Mouse (Mus musculus): ENCODE results near the gene Btbd18. TPM values are rescaled to one million over a fixed set of nuclear protein-coding genes. Genes with fewer than 3 reads are reported as not detected.

Btbd18 gene
- polyA plus RNA-seq, 1 experiment from 2014 or later: 0.07 TPM

DNA sequence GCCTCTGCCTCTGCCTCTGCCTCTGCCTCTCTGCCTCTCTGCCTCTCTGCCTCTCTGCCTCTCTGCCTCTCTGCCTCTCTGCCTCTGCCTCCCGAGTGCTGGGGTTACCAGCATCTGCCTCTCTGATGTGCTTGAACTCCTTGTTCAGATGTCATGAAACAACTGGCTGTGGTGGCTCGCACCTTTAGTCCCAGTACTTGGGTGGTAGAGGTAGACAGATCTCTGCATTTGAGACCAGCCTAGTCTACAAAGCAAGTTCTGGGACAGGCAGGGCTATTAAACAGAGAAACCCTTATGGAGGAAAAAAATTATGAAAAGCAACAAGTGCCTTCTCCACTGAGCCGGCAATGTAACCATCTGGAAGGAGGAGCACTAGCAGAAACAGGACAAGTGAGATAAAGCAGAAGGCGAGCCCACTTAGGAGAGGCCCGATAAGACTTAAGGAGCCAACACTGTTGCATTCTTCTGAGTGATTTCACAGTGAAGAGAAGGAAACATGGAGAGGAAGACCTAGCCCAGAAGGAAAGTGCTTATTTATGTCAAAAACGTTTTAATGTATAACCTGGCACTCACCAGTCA is 23.8 kb downstream of the Btbd18 start:
- 55% methylated on average over 6 of the region's 6 CpGs for WGBS
- H3K27ac ChIP-seq (ENCODE audit: low read length): no peak overlapping the region
- no peaks in the 10 kb centered on the region for H3K27me3 ChIP-seq (replicated peaks; ENCODE audit: control insufficient read depth, insufficient read depth, low read length)
- no peak overlapping the region for H3K9ac ChIP-seq (ENCODE audit: low read depth, low read length)
- H3K36me3 ChIP-seq (ENCODE audit: control insufficient read depth, insufficient read depth, low read length): no peaks in the 10 kb centered on the region
- no peak overlapping the region for H3K4me2 ChIP-seq (ENCODE audit: low read depth, low read length)
- no peak for ATAC-seq
- no peak overlapping the region for H3K4me3 ChIP-seq (ENCODE audit: low read length)
- H3K9me3 ChIP-seq (ENCODE audit: control insufficient read depth, low read length): no peaks in the 10 kb centered on the region; the same call in 1 of the 2 replicates
- peaks cover 10% of the 10 kb centered on the region for H3K4me1 ChIP-seq (ENCODE audit: control insufficient read depth, insufficient read depth, low read length)

- 69% methylated on average over 2 of the region's 2 CpGs for WGBS
- no peaks in the 10 kb centered on the region for H3K27me3 ChIP-seq (replicated peaks; ENCODE audit: control insufficient read depth, insufficient read depth, low read length)
Measured at GRCm38 (mm10) chr2:84688080-84688844, 29.4 kb downstream of the Btbd18 start.

GRCm38 (mm10) chr2:84690050-84690449 is 31.2 kb downstream of the Btbd18 start:
- Histone ChIP-seq H3K4me3 (ENCODE audit: low read length) (no peak overlapping the region), H3K4me2 (ENCODE audit: low read depth, low read length) (no peak overlapping the region), H3K36me3 (ENCODE audit: control insufficient read depth, insufficient read depth, low read length) (peaks cover 28% of the 10 kb centered on the region), H3K27me3 (replicated peaks; ENCODE audit: control insufficient read depth, insufficient read depth, low read length) (no peaks in the 10 kb centered on the region), H3K9me3 (ENCODE audit: control insufficient read depth, low read length) (no peaks in the 10 kb centered on the region), H3K4me1 (ENCODE audit: control insufficient read depth, insufficient read depth, low read length) (no peaks in the 10 kb centered on the region), H3K9ac (ENCODE audit: low read depth, low read length) (no peak overlapping the region), H3K27ac (ENCODE audit: low read length) (no peak overlapping the region)
- ATAC-seq: no peak
- 88% methylated on average over 12 of the region's 12 CpGs for WGBS

More at GRCm38 (mm10) chr2:84688080-84688844, 29.4 kb downstream of the Btbd18 start:
- no peak overlapping the region for H3K27ac ChIP-seq (ENCODE audit: low read length)
- no peak overlapping the region for H3K4me3 ChIP-seq (ENCODE audit: low read length)
- no peak overlapping the region for H3K9ac ChIP-seq (ENCODE audit: low read depth, low read length)
- H3K4me2 ChIP-seq (ENCODE audit: low read depth, low read length): no peak overlapping the region
- no peak for ATAC-seq
- peaks cover 21% of the 10 kb centered on the region for H3K36me3 ChIP-seq (ENCODE audit: control insufficient read depth, insufficient read depth, low read length)
- H3K9me3 ChIP-seq (ENCODE audit: control insufficient read depth, low read length): no peaks in the 10 kb centered on the region; the same call in 1 of the 2 replicates
- H3K4me1 ChIP-seq (ENCODE audit: control insufficient read depth, insufficient read depth, low read length): no peaks in the 10 kb centered on the region

DNA sequence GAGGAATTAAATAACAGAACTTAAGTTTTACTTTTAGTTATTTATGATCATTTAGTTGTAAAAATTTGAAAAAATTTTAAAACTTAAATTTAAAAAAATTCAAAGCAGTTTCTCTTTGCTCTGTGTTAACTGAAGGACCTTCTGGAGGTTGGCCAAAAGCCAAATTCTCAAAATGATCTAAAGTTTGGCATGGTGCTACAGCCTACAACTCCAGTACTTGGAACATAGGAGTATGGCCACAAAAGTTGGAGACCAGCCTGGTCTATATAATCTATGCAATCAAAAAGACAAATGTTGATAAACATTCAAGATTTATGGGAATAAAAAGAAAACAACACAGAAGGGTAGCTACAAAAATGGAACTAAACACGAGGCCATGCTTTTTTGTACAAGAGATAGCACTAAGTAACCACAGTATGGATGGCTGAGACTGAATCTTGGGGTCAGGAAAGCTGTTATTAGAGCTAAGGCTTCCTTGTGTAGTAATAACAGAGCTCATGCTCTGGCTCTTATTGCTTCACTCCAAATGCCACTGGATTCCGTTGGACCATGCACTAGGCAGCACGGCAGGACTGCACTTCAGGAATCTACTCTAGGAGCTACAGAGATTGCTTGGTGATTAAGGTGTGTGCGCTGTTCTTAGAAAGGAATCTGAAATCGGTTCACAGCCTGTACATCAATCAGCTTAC is 36.3 kb downstream of the Btbd18 start:
- WGBS: 75% methylated on average over 5 of the region's 5 CpGs
- no peak overlapping the region for H3K27ac ChIP-seq (ENCODE audit: low read length)
- H3K27me3 ChIP-seq (replicated peaks; ENCODE audit: control insufficient read depth, insufficient read depth, low read length): no peaks in the 10 kb centered on the region
- H3K9ac ChIP-seq (ENCODE audit: low read depth, low read length): no peak overlapping the region
- no peak for ATAC-seq
- H3K9me3 ChIP-seq (ENCODE audit: control insufficient read depth, low read length): no peaks in the 10 kb centered on the region
- H3K4me1 ChIP-seq (ENCODE audit: control insufficient read depth, insufficient read depth, low read length): no peaks in the 10 kb centered on the region
- no peak overlapping the region for H3K4me2 ChIP-seq (ENCODE audit: low read depth, low read length)
- H3K4me3 ChIP-seq (ENCODE audit: low read length): no peak overlapping the region
- H3K36me3 ChIP-seq (ENCODE audit: control insufficient read depth, insufficient read depth, low read length): peaks cover 13% of the 10 kb centered on the region

DNA sequence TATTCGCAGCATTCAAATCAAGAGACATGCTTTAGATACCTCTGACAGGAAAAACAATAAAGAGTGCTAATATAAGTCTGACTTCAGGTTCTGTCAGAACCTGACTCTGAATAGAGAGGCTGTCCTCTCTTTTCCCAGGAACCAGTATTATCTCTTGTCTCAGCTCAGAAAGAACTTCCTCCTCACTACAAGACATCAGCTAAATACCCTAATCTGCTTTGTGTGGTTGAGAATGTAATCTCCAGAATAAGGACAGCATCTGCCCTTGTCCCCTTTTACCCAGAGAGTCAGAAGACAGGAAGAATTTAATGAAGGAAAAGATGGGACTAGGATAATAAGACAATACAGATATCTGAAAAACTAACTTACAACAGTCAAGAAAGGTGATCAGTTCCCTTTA is 44.6 kb downstream of the Btbd18 start:
- H3K9me3 ChIP-seq (ENCODE audit: control insufficient read depth, low read length): no peaks in the 10 kb centered on the region
- H3K27ac ChIP-seq (ENCODE audit: low read length): no peak overlapping the region
- H3K27me3 ChIP-seq (replicated peaks; ENCODE audit: control insufficient read depth, insufficient read depth, low read length): no peaks in the 10 kb centered on the region
- no peak for ATAC-seq
- H3K36me3 ChIP-seq (ENCODE audit: control insufficient read depth, insufficient read depth, low read length): no peaks in the 10 kb centered on the region; the same call in 1 of the 2 replicates
- no peak overlapping the region for H3K4me2 ChIP-seq (ENCODE audit: low read depth, low read length)
- H3K4me1 ChIP-seq (ENCODE audit: control insufficient read depth, insufficient read depth, low read length): no peaks in the 10 kb centered on the region
- WGBS: 95% methylated on average over 1 of the region's 1 CpGs
- no peak overlapping the region for H3K4me3 ChIP-seq (ENCODE audit: low read length)
- no peak overlapping the region for H3K9ac ChIP-seq (ENCODE audit: low read depth, low read length)

GRCm38 (mm10) chr2:84704329-84704728 is 45.5 kb downstream of the Btbd18 start:
- 74% methylated on average over 5 of the region's 5 CpGs for whole genome bisulfite sequencing
- no peak overlapping the region for H3K9ac ChIP-seq (ENCODE audit: low read depth, low read length)
- ATAC-seq: peak; percentile 63
- H3K27ac ChIP-seq (ENCODE audit: low read length): no peak overlapping the region
- no peaks in the 10 kb centered on the region for H3K9me3 ChIP-seq (ENCODE audit: control insufficient read depth, low read length)
- no peaks in the 10 kb centered on the region for H3K27me3 ChIP-seq (replicated peaks; ENCODE audit: control insufficient read depth, insufficient read depth, low read length)
- H3K4me3 ChIP-seq (ENCODE audit: low read length): no peak overlapping the region
- no peaks in the 10 kb centered on the region for H3K4me1 ChIP-seq (ENCODE audit: control insufficient read depth, insufficient read depth, low read length)
- no peak overlapping the region for H3K4me2 ChIP-seq (ENCODE audit: low read depth, low read length)
- no peaks in the 10 kb centered on the region for H3K36me3 ChIP-seq (ENCODE audit: control insufficient read depth, insufficient read depth, low read length)

- H3K4me1 ChIP-seq (ENCODE audit: control insufficient read depth, insufficient read depth, low read length): no peaks in the 10 kb centered on the region
- no peak overlapping the region for H3K9ac ChIP-seq (ENCODE audit: low read depth, low read length)
- H3K4me3 ChIP-seq (ENCODE audit: low read length): no peak overlapping the region
- WGBS: 83% methylated on average over 1 of the region's 1 CpGs
- H3K4me2 ChIP-seq (ENCODE audit: low read depth, low read length): no peak overlapping the region
- H3K27ac ChIP-seq (ENCODE audit: low read length): no peak overlapping the region
- no peaks in the 10 kb centered on the region for H3K27me3 ChIP-seq (replicated peaks; ENCODE audit: control insufficient read depth, insufficient read depth, low read length)
- H3K9me3 ChIP-seq (ENCODE audit: control insufficient read depth, low read length): no peaks in the 10 kb centered on the region
- H3K36me3 ChIP-seq (ENCODE audit: control insufficient read depth, insufficient read depth, low read length): no peaks in the 10 kb centered on the region
- peak; percentile 54 for ATAC-seq
Measured at GRCm38 (mm10) chr2:84705295-84705694, 46.4 kb downstream of the Btbd18 start.

GRCm38 (mm10) chr2:84707523-84707922 is 48.6 kb downstream of the Btbd18 start:
- H3K4me1 ChIP-seq (ENCODE audit: control insufficient read depth, insufficient read depth, low read length): no peaks in the 10 kb centered on the region
- no peak overlapping the region for H3K4me2 ChIP-seq (ENCODE audit: low read depth, low read length)
- H3K4me3 ChIP-seq (ENCODE audit: low read length): no peak overlapping the region
- H3K36me3 ChIP-seq (ENCODE audit: control insufficient read depth, insufficient read depth, low read length): no peaks in the 10 kb centered on the region; the same call in 1 of the 2 replicates
- no peaks in the 10 kb centered on the region for H3K27me3 ChIP-seq (replicated peaks; ENCODE audit: control insufficient read depth, insufficient read depth, low read length)
- H3K9ac ChIP-seq (ENCODE audit: low read depth, low read length): no peak overlapping the region
- ATAC-seq: no peak
- no peak overlapping the region for H3K27ac ChIP-seq (ENCODE audit: low read length)
- 62% methylated on average over 1 of the region's 1 CpGs for WGBS
- no peaks in the 10 kb centered on the region for H3K9me3 ChIP-seq (ENCODE audit: control insufficient read depth, low read length)

DNA sequence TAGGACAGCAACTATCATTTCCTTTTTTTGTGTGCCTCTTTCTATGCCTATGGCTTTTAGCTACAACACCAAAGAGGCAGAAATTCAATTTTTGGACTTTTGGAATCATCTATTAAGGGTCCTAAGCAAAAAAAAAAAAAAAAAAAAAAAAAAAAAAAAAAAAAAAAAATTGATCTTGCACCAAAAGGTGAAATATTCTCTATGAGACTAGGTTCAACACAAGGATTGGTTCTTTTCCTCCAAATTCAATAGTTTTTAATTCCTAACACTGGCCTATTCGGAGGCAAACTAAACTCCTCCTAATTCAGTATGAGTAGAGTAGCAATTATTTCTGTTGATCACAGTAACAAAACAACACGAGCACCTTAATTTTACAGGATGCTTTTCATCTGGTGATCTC is 53.0 kb downstream of the Btbd18 start:
- no peak for ATAC-seq
- H3K27me3 ChIP-seq (replicated peaks; ENCODE audit: control insufficient read depth, insufficient read depth, low read length): no peaks in the 10 kb centered on the region
- 96% methylated on average over 2 of the region's 2 CpGs for WGBS
- no peak overlapping the region for H3K4me3 ChIP-seq (ENCODE audit: low read length)
- no peaks in the 10 kb centered on the region; the same call in 1 of the 2 replicates for H3K36me3 ChIP-seq (ENCODE audit: control insufficient read depth, insufficient read depth, low read length)
- H3K27ac ChIP-seq (ENCODE audit: low read length): no peak overlapping the region
- peaks cover 5% of the 10 kb centered on the region; the same call in 1 of the 2 replicates for H3K4me1 ChIP-seq (ENCODE audit: control insufficient read depth, insufficient read depth, low read length)
- H3K9ac ChIP-seq (ENCODE audit: low read depth, low read length): no peak overlapping the region
- H3K9me3 ChIP-seq (ENCODE audit: control insufficient read depth, low read length): no peaks in the 10 kb centered on the region
- no peak overlapping the region for H3K4me2 ChIP-seq (ENCODE audit: low read depth, low read length)
